In genomic region chr6:97518467-97518866, GRCm38 (mm10) we compare ENCODE assay signal across 9 mouse cellular contexts.
DNase-seq lines count a peak whose midpoint lies in the region; ATAC-seq and TF ChIP-seq lines count a peak whose summit lies in the region.
"Had no signal": no experiment of that assay in that cellular context is flagged by ENCODE, and none has a peak within 500 bp of the region (broad histone marks: within the 10 kb centered on the region; RNA-seq: fewer than 3 reads in every experiment).

No protein-coding gene starts in this region.

- TF ChIP-seq CTCF in lung, embryonic 14.5 days (IDR thresholded peaks at IDR 0.05; ENCODE audit: low read depth): no peak

- no peak overlapping the region for H3K27ac ChIP-seq in lung, embryonic 14.5 days (ENCODE audit: low read depth)

- H3K9ac ChIP-seq in lung, embryonic 14.5 days: no peak overlapping the region

- ATAC-seq in lung, embryonic 14.5 days (ENCODE audit: insufficient read depth): peak; percentile 16; the same call in 1 of the 2 replicates

- no peaks in the 10 kb centered on the region for H3K9me3 ChIP-seq in lung, embryonic 14.5 days (ENCODE audit: low read depth, low read length)

- H3K4me1 ChIP-seq in lung, embryonic 14.5 days (ENCODE audit: insufficient read depth): peaks cover 6% of the 10 kb centered on the region

- H3K4me3 ChIP-seq in lung, embryonic 14.5 days (ENCODE audit: low read depth, low read length): no peak overlapping the region

- no peaks in the 10 kb centered on the region for H3K36me3 ChIP-seq in lung, embryonic 14.5 days (ENCODE audit: insufficient read depth)

- H3K27me3 ChIP-seq in lung, embryonic 14.5 days (ENCODE audit: insufficient read depth, low read length): no peaks in the 10 kb centered on the region

- 13% methylated on average over 2 of the region's 2 CpGs for WGBS in lung, embryonic 14.5 days

- peak; percentile 96 for DNase-seq in heart, adult 11 months
- no peak for DNase-seq in heart, adult 8-10 months (ENCODE audit: low spot score)
- peak; percentile 24 for DNase-seq in lung, embryonic 14.5 days
- no peak for DNase-seq in lung, postnatal 14 days
- DNase-seq in brain, adult 2 months (ENCODE audit: low read depth, low spot score): peak; percentile 62
- DNase-seq in kidney, postnatal 36 days: peak; percentile 34 to 57
- no peak for DNase-seq in gastrocnemius, postnatal 10 days
- DNase-seq in testis, postnatal 10 days (ENCODE audit: low spot score): no peak
- DNase-seq: B cell, adult 2 months had no signal

- no peak overlapping the region for H3K4me2 ChIP-seq in lung, embryonic 14.5 days

Comparison
In these comparisons a context has a peak if more than half of its experiments do, and no peak if none do; other contexts are left out.
1. DNase-seq: peak in heart, adult 11 months (single experiment), lung, embryonic 14.5 days (single experiment), brain, adult 2 months (single experiment) and kidney, postnatal 36 days (2 of 2); none in heart, adult 8-10 months (single experiment), lung, postnatal 14 days (single experiment), gastrocnemius, postnatal 10 days (single experiment) and testis, postnatal 10 days (single experiment).